Mouse (Mus musculus): Measurements from ENCODE around the gene Rfx7.
A peak's percentile ranks its signal among the peaks of the same experiment; 100 is the strongest.
"Not testable (repeated sequence)": the region's sequence is repeated elsewhere in the genome, so short reads cannot be mapped to it uniquely, and the experiment has no call there.

The Rfx7 gene

GRCm38 (mm10) chr9:72641093-72641680 lies 109.1 kb downstream of the Rfx7 start:
- no peak for DNase-seq

DNA sequence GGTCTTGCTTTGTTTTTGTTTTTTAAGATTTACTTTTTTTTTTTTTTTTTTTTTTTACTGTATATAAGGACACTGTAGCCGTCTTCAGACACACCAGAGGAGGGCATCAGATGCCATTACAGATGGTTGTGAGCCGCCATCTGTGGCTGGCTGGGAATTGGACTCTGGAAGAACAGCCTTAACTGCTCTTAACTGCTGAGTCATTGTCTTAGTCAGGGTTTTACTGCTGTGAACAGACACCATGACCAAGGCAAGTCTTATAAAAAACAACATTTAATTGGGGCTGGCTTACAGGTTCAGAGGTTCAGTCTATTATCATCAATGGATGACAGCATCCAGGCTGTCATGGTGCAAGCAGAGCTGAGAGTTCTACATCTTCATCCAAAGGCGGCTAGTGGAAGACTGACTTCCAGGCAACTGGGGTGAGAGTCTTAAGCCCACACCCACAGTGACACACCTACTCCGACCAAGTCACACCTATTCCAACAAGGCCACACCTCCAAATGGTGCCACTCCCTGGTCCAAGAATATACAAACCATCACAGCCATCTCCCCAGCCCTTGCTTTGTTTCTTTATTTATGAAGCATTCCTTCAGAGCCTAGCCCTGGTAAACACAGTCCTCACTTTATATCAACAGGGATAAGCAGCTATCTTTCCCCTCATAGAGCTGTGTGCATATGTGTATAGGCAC lies 110.9 kb downstream of the Rfx7 start:
- DNase-seq: not testable (repeated sequence)

DNA sequence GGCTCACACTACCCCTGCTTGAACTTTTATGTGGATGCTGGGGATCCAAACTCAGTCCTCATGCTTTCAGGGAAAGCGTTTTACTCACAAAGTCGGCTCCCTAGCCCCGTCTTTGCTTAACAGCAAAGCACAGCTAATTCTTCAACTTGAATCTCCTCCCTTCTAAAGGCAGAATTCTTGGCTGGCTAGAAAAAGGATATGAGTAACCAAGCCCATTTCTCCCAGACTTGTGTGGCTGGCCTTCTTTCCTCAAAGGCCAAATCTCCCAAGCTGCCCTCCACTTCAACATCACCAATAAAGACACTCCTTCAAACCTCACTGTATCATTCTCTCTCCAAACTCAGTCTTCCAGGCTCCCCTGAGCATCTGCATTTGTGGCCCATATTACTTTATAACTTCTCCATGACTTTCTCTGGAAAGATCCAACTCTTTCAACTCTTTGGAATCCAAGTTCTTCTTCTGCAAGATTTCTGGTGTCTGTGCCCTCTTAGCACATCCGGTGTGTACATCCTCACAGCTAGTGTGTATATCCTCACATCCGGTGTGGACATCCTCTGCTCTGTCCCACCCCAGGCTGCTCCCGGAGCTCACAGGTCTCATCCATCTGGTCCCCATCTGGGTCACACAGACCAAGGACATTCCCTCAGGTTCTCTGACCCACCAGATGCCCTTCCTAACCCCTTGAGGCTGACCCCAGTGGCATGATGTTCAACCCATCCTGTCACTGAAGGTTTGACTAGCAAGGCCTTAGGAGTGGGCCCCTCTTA lies 111.8 kb downstream of the Rfx7 start:
- DNase-seq: no peak

DNA sequence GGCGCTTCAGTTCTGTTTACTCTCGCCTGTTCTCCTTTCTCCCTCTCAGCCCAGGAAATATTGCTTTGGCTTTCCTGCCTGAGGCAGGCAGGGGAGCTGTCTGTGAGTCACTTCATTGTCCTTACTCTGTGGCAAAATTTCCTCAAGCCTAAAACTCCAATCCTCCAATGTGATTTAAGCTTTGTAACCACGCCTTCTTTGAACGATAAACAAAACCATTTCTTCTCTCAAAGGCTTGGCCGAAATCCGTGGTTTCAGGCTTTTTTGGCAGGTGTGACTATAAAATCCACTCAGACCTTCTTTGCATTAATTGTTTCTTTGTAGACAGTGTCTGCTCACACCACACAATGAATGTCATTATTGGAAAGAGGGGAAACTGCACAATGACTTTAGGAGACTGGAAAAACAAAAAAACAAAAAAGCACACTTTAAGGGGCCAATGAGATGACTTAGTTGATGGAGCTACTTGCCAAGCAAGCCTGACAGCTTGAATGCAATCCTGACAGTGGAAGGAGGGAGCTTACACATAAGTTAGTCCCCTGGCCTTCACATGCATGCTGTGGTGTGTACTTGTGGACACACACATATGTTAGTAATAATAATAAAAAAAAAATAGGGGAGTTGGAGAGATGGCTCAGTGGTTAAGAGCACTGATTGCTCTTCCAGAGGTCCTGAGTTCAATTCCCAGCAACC lies 112.5 kb downstream of the Rfx7 start:
- no peak for DNase-seq

DNA sequence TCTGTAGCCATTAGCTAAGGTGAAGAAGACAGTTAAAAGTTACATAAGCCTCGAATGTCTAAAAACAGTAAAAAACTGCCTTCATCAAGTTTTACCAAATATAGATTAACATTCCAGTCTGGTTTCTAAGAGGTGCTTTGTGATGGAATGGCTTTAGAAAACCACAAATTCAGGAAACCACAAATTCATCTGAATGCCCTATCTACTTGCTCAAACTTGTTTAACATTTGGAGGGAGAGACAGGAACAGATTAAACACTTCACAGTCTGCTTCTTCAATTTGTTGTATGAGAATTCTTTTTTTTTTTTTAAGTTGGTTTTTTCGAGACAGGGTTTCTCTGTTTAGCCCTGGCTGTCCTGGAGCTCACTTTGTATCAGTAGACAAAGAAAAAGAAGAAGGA lies 117.7 kb downstream of the Rfx7 start:
- no peak for DNase-seq

DNA sequence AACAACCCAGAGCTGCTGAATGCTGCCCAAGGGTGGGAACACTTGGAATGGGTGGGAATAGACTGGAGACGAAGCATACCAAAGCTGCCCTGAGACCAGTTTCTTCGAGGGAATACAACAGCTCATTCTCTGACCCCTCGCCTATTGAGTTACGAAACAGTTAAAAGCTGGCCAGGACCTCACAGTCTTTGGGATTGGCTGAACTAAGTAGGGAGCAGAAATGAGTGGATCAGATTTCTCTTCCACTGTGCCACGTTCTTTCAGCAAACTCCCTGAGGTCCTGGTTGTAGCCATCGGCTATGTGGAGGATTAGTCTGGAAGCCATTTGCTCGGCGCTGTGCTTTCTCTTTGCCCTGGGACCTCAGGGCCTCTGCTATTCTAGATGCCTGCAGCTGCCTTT lies 120.9 kb downstream of the Rfx7 start:
- no peak for DNase-seq

GRCm38 (mm10) chr9:72653533-72653932 lies 121.5 kb downstream of the Rfx7 start:
- DNase-seq: no peak

DNA sequence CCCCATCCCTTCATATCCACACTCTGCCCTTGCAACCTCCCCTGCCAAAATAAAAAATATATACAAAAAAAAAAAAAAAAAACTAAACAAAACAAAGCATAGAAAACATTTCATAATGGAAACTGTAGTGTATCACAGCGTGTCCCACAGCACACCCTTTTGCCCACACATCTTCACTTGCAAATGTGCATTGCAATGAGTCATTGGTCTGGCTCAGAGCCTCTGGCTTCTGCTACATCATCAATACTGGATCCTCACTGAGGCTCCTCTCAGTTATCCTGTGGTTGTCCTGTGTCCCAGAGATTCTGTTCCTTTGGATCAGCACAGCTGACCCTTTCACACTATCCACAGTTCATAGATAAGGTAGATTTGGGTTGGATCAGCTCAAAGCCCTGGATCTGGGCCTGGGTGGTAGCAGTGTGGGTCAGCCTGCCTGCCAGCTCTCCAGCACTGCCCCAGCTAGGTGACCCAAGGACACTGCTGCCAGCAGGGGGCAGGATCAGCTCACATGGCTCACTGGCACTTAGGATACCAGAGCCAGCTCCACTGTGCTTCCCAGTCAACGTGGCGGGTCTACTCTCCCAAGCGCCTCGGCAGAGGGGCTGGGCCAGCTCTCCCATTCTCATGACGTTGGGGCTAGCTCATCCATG lies 122.7 kb downstream of the Rfx7 start:
- peak; percentile 74 for DNase-seq

DNA sequence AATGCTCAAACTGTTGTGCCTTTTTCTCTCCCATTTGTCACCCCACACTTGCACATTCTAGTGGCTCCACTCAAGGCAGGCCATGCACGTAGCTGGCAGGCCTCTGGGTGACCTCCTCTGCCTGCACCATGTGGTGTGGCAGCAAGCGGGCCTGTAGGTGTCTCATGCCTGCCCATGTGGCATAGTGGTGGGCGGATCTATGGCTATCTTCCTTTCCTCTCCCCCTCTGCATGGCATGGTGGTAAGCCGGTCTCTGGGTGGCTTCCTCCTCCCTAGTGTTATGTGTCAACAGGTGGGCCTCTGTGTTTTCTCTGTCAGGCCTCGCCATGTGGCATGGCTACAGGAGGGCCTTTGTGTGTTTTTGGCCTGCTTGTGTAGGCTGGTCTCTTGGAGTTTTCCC lies 123.6 kb downstream of the Rfx7 start:
- no peak for DNase-seq

GRCm38 (mm10) chr9:72656491-72656890 lies 124.5 kb downstream of the Rfx7 start:
- DNase-seq: no peak

GRCm38 (mm10) chr9:72656940-72657339 lies 124.9 kb downstream of the Rfx7 start:
- DNase-seq: no peak

DNA sequence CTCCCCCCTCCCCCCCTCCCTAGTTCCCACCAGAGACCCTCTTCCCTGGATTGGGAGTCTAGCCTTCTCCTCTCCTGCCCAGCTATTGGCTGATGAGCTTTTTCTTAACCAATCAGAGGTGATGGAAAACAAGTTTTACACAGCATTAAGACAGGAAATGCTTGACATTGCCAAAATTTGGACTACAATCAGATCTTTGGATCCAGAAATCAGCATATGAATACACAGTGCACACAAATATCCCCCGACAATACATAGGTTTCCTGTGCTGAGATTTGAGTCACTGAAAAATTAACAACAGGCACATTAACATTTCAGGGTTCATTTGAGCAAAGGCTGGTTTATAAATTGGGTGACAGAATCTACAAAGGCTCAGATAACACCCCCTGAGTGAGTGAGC lies 125.7 kb downstream of the Rfx7 start:
- no peak for DNase-seq

DNA sequence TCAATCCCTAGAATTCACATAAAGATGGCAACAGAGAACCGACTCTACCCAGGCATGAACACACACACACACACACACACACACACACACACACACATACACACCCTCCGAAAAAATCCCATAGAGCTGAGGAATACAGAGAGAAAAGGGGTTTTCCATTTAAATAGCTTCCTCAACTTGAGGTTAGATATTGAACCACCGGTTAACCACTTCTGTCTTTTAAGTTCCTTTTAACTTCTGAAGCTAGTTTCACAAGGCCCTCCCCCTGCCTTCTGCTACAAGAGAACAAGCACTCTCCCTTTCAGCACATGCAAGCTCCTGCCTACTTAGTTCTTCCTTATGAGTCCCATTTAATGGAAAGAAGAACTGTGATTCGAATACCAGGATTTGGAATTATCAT lies 128.1 kb downstream of the Rfx7 start:
- peak; percentile 65 for DNase-seq

- DNase-seq: no peak
These were observed 128.9 kb downstream of the Rfx7 start for GRCm38 (mm10) chr9:72660911-72661310.

DNA sequence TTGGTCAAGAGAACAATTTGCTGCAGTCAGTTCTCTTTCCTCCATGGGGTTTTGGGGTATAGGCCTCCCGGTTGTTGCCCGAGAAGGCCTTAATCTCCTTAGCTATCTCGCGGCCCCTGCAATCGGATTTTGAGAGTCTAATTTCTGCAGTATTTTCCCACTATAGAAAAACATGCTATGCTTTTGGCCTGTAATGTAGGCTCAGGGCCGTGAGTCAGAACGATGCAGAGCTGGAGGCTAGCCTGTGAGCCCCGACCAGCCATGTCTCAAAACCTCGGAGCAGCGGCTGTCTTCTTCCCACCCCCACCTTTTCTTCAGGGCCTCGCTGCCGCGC lies 129.5 kb downstream of the Rfx7 start:
- no peak for DNase-seq

DNA sequence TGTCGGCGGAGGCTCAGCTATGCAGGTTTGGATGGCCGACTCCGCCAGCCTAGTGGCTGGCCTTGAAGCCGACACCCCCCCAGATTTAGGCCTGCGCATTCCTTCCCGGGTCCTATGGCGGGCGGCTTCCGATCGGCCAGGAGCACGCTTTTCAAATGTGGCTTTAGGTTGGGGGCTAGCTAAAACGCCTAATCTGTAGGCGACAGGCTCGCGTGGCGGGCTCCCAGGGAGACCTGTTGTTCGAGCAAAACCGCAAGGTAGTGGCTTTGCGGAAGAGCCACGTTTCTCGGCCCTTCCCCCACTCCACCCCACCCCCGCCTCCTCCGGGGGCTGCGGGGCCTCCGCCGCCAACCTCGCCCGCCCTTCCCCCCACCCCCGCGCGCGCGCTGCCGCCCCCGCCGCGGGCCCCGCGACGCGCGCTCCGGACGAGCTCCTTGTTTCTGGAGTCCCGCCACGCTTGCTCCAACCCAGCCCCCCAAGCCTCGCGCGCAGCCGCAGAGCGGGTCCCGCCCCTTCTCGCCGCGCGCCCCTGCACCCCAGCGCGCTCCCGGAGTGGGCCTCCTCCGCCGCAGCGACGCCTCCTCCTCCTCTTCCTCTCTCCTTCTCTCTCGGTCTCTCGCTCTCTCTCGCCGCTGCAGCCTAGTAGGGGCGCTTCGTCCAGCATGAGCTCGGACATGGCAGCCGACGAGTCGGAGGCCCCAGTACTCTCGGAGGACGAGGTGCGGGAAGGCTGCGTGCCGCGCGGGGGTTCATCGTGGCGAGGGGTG lies 130.0 kb downstream of the Rfx7 start, which contains the start of gene Nedd4:
Gene Nedd4, plus strand, starts transcription at position 452 of the 767 bp plus-strand sequence.
- peak; percentile 97 for DNase-seq

DNA sequence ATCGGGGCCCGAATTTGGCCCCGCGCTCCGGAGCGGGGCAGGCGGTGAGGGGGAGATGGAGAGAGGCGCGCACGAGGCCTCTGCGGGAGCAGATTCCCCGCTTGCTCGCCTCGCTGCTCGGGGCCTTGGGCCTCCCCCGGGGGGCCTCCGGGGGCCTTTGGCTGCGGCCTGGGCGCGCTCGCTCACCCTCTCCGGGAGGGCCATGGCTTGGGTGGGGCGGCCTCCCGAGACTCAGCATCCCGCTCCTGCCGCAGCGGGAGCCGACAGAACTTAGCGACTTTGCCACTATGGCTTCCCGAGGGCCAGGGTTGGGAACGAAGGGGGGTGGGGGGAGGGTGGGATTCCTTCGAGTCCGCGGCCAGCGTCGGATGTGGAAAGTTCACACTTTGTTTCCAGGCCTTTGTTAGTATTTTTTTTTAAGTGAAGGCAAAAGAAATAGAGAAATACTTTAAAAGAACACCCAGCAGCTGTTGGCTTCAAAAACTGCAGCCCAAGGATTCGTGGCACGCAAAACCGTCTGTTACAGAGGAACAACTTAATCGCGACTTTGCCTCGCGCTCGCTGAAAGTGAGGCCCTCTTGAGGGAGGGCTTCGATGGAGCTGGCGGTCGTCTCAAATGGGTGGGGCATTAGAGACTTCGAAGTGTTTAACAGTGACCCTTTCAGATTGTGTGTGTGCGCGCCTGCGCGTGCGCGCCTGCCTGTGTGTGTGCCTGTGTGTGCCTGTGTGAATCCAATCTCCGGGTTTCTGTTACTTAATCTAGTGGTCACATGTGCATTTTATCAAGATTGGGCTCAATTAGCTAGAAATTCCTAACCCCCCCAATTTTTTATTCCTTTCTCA lies 130.9 kb downstream of the Rfx7 start:
- DNase-seq: peak; percentile 58

DNA sequence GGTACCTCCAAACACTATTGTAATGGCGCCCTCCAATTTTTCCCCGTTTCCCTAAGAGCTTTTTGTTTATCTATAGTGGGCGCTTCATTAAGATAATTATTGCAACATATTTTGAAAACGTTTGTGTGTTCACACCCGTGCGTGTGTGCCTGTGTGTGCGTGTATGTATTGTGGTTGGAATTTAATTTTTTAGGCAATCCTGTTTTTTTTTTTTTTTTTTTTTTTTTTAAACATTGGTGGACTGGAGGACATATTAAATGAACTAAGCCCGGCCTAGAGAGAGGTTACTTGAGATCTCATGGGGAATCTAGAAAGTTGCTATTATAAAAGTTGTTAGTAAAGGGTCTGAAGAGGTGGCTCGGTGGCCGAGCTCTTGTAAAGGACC lies 131.5 kb downstream of the Rfx7 start:
- DNase-seq: no peak

DNA sequence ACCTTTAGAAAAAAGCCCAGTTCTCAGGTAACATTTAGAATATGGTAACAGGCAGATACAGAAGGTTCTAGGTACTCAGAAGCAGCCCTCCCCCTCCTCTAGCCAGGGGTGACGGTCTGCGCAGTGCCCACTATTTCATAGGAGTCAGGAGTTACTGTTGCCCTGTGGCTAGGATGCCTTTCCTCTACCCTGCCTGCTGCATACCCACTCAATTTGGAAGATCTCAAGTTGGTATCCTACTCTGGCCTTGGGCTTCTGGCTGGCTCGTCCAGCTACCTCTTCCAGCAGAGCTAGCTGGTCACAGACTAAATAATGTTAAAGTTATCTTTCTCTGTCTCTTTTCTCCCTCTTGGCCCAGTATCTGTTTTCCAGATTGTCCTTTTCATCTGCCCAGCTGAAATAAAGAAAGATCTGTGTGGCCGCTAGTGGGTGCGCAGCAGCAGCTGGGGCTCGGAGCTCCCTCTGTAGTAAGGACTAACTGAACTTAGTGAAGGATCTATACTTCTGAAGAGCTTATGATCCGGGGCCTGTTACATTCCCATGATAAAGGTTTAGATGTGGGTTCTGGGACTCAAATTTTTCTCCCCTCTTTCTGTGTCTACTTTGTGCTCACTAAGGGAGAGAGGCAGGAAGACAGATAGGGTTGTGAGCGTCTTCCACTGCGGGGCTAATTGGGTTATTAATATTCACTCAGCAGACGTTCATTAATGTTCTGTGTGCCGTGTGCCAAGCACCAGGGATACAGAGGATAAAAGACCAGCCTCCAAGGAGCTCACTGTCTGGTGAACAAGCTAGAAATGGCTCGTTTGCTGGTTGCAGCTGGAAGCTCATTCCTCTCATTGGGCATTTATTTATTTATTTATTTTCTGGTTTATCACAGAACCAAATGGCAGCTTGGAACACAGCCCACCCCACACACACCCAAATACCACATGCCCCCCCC lies 132.6 kb downstream of the Rfx7 start:
- no peak for DNase-seq

DNA sequence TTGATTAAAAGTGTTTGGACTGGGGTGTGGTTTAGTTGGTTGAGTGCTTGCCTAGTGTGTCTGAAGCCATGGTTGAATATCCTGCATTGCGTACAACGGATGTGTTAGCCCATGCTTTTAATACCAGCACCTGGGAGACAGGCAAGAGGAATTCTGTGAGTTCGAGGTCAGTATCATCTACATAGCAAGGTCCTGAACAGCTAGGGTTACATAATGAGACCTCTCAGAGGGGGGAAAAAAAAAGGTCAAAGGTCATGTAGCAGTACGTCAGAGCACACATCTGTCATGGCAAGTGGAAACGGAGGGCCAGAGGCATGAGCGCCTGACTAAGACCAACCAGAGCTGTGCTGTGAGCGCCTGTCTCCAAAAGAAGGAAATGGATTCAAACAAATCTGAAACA lies 133.5 kb downstream of the Rfx7 start:
- no peak for DNase-seq

Data from thymus, postnatal 14 days (tissue).